Mouse (Mus musculus) forebrain, embryonic 11.5 days (tissue): ENCODE results near the gene Ufm1. TPM values are rescaled to one million over a fixed set of nuclear protein-coding genes. Genes with fewer than 3 reads are reported as not detected.

Experiments
- ATAC-seq: fragments of 200-750 bp; cut with Nextera tagmentation; replicated peaks from 2 replicates; pipeline ENCODE4 v1.8.0; 2017; ENCODE audit warnings: moderate TSS enrichment; ENCODE audit not compliant: low FRiP score
- DNase-seq: peaks from one replicate; pipeline ENCODE4 v3.0.0-alpha.2; 2017; ENCODE audit warnings: low spot score
- H3K27ac ChIP-seq: fragments of 300-500 bp; sonication (generic); 2 replicates; pipeline ENCODE4 v1.5.1; 2014; ENCODE audit warnings: low read depth, low read length
- H3K27me3 ChIP-seq: fragments of 300-500 bp; sonication (generic); 2 replicates; pipeline ENCODE4 v1.6.1; 2014; ENCODE audit warnings: mild to moderate bottlenecking, low read length, mixed read lengths; ENCODE audit not compliant: control insufficient read depth, insufficient read depth
- H3K36me3 ChIP-seq: fragments of 300-500 bp; sonication (generic); 2 replicates; pipeline ENCODE4 v1.6.1; 2014; ENCODE audit warnings: mild to moderate bottlenecking, low read length, moderate library complexity, mixed read lengths; ENCODE audit not compliant: control insufficient read depth, insufficient read depth
- H3K4me1 ChIP-seq: fragments of 300-500 bp; sonication (generic); replicated peaks from 2 replicates; pipeline ENCODE4 v1.6.1; 2014; ENCODE audit warnings: low read length, mixed read lengths; ENCODE audit not compliant: control insufficient read depth, insufficient read depth
- H3K4me2 ChIP-seq: fragments of 300-500 bp; sonication (generic); 2 replicates; pipeline ENCODE4 v1.6.1; 2014; ENCODE audit warnings: low read depth, mild to moderate bottlenecking, low read length, moderate library complexity, mixed read lengths; ENCODE audit not compliant: severe bottlenecking
- H3K4me3 ChIP-seq: fragments of 300-500 bp; sonication (generic); 2 replicates; pipeline ENCODE4 v1.5.1; 2014; ENCODE audit warnings: low read depth, low read length
- H3K9ac ChIP-seq: fragments of 300-500 bp; sonication (generic); 2 replicates; pipeline ENCODE4 v1.6.1; 2014; ENCODE audit warnings: low read length
- H3K9me3 ChIP-seq: fragments of 300-500 bp; sonication (generic); 2 replicates; pipeline ENCODE4 v1.6.1; 2016; ENCODE audit warnings: low read length, mixed read lengths; ENCODE audit not compliant: control insufficient read depth
- WGBS: fragments of 180-500 bp; shearing (Covaris S2); extraction: QIAGEN DNeasy Blood & Tissue Kit; methylation state at CpG from one replicate; pipeline ENCODE4 v1.1.7; 2014; 5-methylcytosine and 5-hydroxymethylcytosine counted together
- polyA plus RNA-seq: library from polyadenylated mRNA; unstranded; fragments of >200 nt; fragmentation: Nextera tagmentation; extraction: Ambion mirVana; gene quantifications from 2 replicates; pipeline ENCODE4 v1.2.1, GENCODE M21; 2014

Ufm1 gene
- polyA plus RNA-seq, 1 experiment from 2014 or later, result 93.9 TPM

- no peak overlapping the region for H3K27ac ChIP-seq
- no peaks in the 10 kb centered on the region for H3K36me3 ChIP-seq
- H3K9me3 ChIP-seq, result no peaks in the 10 kb centered on the region
- ATAC-seq (no peak), DNase-seq (no peak)
- 85% methylated on average over 11 of the region's 11 CpGs for WGBS
- H3K4me3 ChIP-seq, result no peak overlapping the region
- H3K27me3 ChIP-seq, result no peaks in the 10 kb centered on the region
- H3K4me1 ChIP-seq, result no peaks in the 10 kb centered on the region
- no peak overlapping the region for H3K9ac ChIP-seq
- H3K4me2 ChIP-seq, result no peak overlapping the region
These were observed 15.4 kb downstream of the Ufm1 start for GRCm38 (mm10) chr3:53848262-53848661.

GRCm38 (mm10) chr3:53847726-53848125 lies 15.9 kb downstream of the Ufm1 start:
- Histone ChIP-seq H3K4me3 (no peak overlapping the region), H3K4me1 (no peaks in the 10 kb centered on the region), H3K4me2 (no peak overlapping the region), H3K9ac (no peak overlapping the region), H3K36me3 (no peaks in the 10 kb centered on the region), H3K27ac (no peak overlapping the region), H3K27me3 (no peaks in the 10 kb centered on the region), H3K9me3 (no peaks in the 10 kb centered on the region)
- ATAC-seq (no peak), DNase-seq (no peak)
- WGBS, result 66% methylated on average over 4 of the region's 4 CpGs

- no peaks in the 10 kb centered on the region for H3K9me3 ChIP-seq
- WGBS, result 76% methylated on average over 7 of the region's 7 CpGs
- H3K9ac ChIP-seq, result no peak overlapping the region
- ATAC-seq (no peak), DNase-seq (no peak)
- no peaks in the 10 kb centered on the region for H3K4me1 ChIP-seq
- no peaks in the 10 kb centered on the region for H3K36me3 ChIP-seq
- H3K4me2 ChIP-seq, result no peak overlapping the region
- no peak overlapping the region for H3K4me3 ChIP-seq
- H3K27me3 ChIP-seq, result no peaks in the 10 kb centered on the region
- no peak overlapping the region for H3K27ac ChIP-seq
These were observed 17.3 kb downstream of the Ufm1 start for GRCm38 (mm10) chr3:53846206-53846928.

GRCm38 (mm10) chr3:53844786-53845185 lies 18.8 kb downstream of the Ufm1 start, which contains the start of gene Gm10985:
Gene Gm10985 (plus strand): TSS chr3:53845086.
- H3K4me2 ChIP-seq, result no peak within 1 kb of the TSS
- no peak within 1 kb of the TSS for H3K9ac ChIP-seq
- WGBS, result 94% methylated on average over 2 of the region's 2 CpGs
- H3K27ac ChIP-seq, result no peak within 1 kb of the TSS
- no peak within 1 kb of the TSS for H3K4me3 ChIP-seq
- H3K36me3 ChIP-seq, result no peaks in the 10 kb centered on the region
- no peak for DNase-seq
- no peaks in the 10 kb centered on the region for H3K27me3 ChIP-seq
- ATAC-seq, result no peak
- no peaks in the 10 kb centered on the region for H3K9me3 ChIP-seq
- H3K4me1 ChIP-seq, result no peaks in the 10 kb centered on the region

- WGBS, result 84% methylated on average over 2 of the region's 2 CpGs
- no peak for ATAC-seq
- no peak overlapping the region for H3K27ac ChIP-seq
- no peaks in the 10 kb centered on the region for H3K4me1 ChIP-seq
- no peak overlapping the region for H3K9ac ChIP-seq
- H3K9me3 ChIP-seq, result no peaks in the 10 kb centered on the region
- no peak overlapping the region for H3K4me2 ChIP-seq
- no peak overlapping the region for H3K4me3 ChIP-seq
- no peaks in the 10 kb centered on the region for H3K27me3 ChIP-seq
- no peak for DNase-seq
- H3K36me3 ChIP-seq, result no peaks in the 10 kb centered on the region
These were observed 29.4 kb downstream of the Ufm1 start for GRCm38 (mm10) chr3:53834238-53834637.

- Histone ChIP-seq H3K27me3 (no peaks in the 10 kb centered on the region), H3K9ac (no peak overlapping the region), H3K27ac (no peak overlapping the region), H3K36me3 (no peaks in the 10 kb centered on the region), H3K4me2 (no peak overlapping the region), H3K4me1 (no peaks in the 10 kb centered on the region), H3K4me3 (no peak overlapping the region), H3K9me3 (no peaks in the 10 kb centered on the region)
- ATAC-seq (no peak), DNase-seq (no peak)
- WGBS, result 95% methylated on average over 7 of the region's 7 CpGs
These were observed 50.1 kb downstream of the Ufm1 start for GRCm38 (mm10) chr3:53813421-53813977.

Other genes starting within 250 kb of the Ufm1 start
- 2.5 and 2.7 TPM in 2 replicates for gene Frem2, start 206.5 kb downstream of the Ufm1 start, polyA plus RNA-seq
- gene Gm10985, start 18.7 kb downstream of the Ufm1 start, polyA plus RNA-seq, result not detected in 2 replicates